Mouse (Mus musculus): ENCODE data around the gene Sdk1. TPM values are rescaled to one million over a fixed set of nuclear protein-coding genes. Genes with fewer than 3 reads are reported as not detected.
A peak's percentile ranks its signal among the peaks of the same experiment; 100 is the strongest.

Gene Sdk1
- polyA plus RNA-seq, 1 experiment from 2014 or later, result 1.9 TPM

DNA sequence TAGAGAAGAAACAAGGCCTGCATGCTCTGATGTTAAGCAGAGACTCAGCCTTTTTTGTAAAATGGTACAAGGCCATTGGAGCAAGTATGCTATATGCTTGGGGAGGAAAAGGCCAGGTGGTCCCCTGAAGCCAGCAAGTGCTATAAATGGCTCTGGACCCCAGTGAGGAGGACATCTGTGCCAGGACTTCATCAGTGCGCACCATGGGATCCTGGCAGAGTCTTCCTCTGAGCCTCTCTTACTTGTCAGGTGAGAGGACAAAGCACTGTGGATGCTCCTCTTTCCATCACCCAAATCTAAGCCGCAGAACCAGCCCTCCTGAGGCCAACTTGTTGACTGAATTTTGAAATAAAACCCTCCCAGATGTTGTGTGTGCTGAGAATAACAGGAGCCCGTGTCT is 839.8 kb downstream of the Sdk1 start:
- Histone ChIP-seq H3K27ac (no peak overlapping the region), H3K9ac (no peak overlapping the region), H3K9me3 (no peaks in the 10 kb centered on the region), H3K4me1 (no peaks in the 10 kb centered on the region), H3K4me3 (no peak overlapping the region), H3K27me3 (no peaks in the 10 kb centered on the region), H3K4me2 (no peak overlapping the region), H3K36me3 (no peaks in the 10 kb centered on the region)
- ATAC-seq (ENCODE audit: insufficient number of reproducible peaks, insufficient read depth, low FRiP score, low TSS enrichment, low read depth), result no peak
- 86% methylated on average over 3 of the region's 3 CpGs for WGBS

DNA sequence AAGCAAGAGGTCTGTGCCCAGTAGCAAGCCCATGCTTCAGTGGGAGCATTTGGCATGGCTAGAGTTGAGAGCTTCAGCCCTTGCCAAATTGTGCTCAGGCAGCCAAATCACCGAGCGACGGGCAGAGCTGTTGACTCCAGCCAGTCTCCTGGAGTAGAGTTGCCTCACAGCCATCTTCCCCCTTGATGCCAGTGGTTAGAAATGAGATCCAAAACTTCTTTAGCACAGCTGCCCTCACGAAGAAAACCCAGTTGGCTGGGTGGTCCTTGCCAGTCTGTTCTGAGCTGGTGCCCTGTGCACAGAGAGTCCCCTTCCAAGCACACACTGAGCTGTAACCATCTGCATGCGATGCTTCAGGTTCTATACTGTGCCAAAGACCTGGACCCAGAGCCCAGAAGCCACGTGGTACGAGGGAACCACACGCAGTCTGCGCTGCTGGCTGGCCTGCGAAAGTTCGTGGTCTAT is 855.1 kb downstream of the Sdk1 start:
- Histone ChIP-seq H3K4me1 (no peaks in the 10 kb centered on the region; the same call in 1 of the 2 replicates), H3K27ac (no peak overlapping the region), H3K9ac (no peak overlapping the region), H3K36me3 (no peaks in the 10 kb centered on the region), H3K27me3 (no peaks in the 10 kb centered on the region), H3K4me3 (no peak overlapping the region), H3K9me3 (no peaks in the 10 kb centered on the region), H3K4me2 (no peak overlapping the region)
- no peak for ATAC-seq (ENCODE audit: insufficient number of reproducible peaks, insufficient read depth, low FRiP score, low TSS enrichment, low read depth)
- 82% methylated on average over 11 of the region's 11 CpGs for WGBS

DNA sequence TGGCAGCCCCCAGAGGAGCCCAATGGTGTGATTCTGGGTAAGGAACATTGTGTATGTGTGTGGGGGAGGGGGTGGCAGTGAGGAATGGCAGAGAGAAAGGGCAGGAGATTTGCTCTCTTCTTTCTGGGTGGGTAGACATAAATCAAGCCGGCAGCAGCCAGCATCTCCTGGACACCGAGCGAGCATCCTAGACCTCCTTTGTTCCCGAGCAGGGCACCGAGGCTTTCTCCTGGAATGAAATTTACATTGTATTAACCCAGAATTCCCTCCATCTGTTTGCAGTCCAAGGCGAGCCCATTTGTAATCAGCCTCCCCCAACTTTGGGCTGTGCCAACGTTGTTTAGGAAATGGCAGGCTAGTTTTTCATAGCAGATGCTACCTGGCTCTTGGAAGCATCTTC is 858.9 kb downstream of the Sdk1 start:
- no peaks in the 10 kb centered on the region for H3K27me3 ChIP-seq
- no peak overlapping the region for H3K9ac ChIP-seq
- no peaks in the 10 kb centered on the region for H3K9me3 ChIP-seq
- H3K4me2 ChIP-seq, result no peak overlapping the region
- WGBS, result 81% methylated on average over 7 of the region's 7 CpGs
- no peaks in the 10 kb centered on the region; the same call in 1 of the 2 replicates for H3K4me1 ChIP-seq
- ATAC-seq (ENCODE audit: insufficient number of reproducible peaks, insufficient read depth, low FRiP score, low TSS enrichment, low read depth), result no peak
- H3K36me3 ChIP-seq, result no peaks in the 10 kb centered on the region
- H3K4me3 ChIP-seq, result no peak overlapping the region
- H3K27ac ChIP-seq, result no peak overlapping the region

DNA sequence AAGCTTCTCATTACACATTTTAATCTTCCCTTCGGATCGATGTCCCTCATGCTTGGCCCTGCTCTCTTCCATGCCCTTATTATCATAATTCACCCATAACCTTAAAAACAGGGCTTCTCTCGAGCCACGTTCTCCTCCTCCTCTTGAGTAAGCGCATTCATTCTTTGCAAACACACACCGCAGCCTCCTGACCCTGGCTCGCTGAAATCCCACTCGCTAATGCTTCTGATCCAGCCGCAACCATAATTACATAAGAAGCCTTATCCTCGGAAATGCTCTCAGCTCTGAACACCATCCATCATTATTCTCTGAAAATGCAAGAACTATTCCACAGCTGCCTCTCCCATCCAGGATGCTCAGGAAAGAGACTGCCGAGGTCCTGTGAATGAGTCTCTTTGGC is 866.1 kb downstream of the Sdk1 start:
- no peaks in the 10 kb centered on the region for H3K36me3 ChIP-seq
- no peaks in the 10 kb centered on the region for H3K27me3 ChIP-seq
- H3K9me3 ChIP-seq, result no peaks in the 10 kb centered on the region
- H3K4me3 ChIP-seq, result no peak overlapping the region
- no peak for ATAC-seq (ENCODE audit: insufficient number of reproducible peaks, insufficient read depth, low FRiP score, low TSS enrichment, low read depth)
- no peak overlapping the region for H3K9ac ChIP-seq
- H3K4me1 ChIP-seq, result no peaks in the 10 kb centered on the region
- H3K4me2 ChIP-seq, result no peak overlapping the region
- 73% methylated on average over 11 of the region's 11 CpGs for WGBS
- no peak overlapping the region for H3K27ac ChIP-seq

DNA sequence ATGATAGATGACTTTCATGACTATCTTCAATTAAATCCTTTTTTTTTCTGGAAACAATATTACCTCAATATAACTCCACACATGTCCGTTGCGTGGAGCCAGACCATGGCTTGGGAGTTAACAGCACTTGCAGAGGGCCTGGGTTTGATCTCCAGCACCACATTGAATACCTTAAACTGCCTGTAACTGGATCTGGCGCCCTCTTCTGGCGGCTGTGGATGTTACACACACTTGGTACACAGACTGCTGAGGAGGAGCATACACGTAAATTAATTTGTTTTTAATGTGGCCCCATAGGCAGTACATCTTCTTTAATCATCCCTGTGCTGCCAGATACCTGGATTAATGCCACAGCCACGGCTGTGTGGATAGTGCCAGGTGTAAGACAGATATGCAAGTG is 870.7 kb downstream of the Sdk1 start:
- Histone ChIP-seq H3K36me3 (no peaks in the 10 kb centered on the region), H3K27me3 (no peaks in the 10 kb centered on the region), H3K27ac (no peak overlapping the region), H3K9me3 (no peaks in the 10 kb centered on the region), H3K9ac (no peak overlapping the region), H3K4me2 (no peak overlapping the region), H3K4me3 (no peak overlapping the region), H3K4me1 (peaks cover 7% of the 10 kb centered on the region; the same call in 1 of the 2 replicates)
- ATAC-seq (ENCODE audit: insufficient number of reproducible peaks, insufficient read depth, low FRiP score, low TSS enrichment, low read depth), result no peak
- 89% methylated on average over 6 of the region's 6 CpGs for WGBS

DNA sequence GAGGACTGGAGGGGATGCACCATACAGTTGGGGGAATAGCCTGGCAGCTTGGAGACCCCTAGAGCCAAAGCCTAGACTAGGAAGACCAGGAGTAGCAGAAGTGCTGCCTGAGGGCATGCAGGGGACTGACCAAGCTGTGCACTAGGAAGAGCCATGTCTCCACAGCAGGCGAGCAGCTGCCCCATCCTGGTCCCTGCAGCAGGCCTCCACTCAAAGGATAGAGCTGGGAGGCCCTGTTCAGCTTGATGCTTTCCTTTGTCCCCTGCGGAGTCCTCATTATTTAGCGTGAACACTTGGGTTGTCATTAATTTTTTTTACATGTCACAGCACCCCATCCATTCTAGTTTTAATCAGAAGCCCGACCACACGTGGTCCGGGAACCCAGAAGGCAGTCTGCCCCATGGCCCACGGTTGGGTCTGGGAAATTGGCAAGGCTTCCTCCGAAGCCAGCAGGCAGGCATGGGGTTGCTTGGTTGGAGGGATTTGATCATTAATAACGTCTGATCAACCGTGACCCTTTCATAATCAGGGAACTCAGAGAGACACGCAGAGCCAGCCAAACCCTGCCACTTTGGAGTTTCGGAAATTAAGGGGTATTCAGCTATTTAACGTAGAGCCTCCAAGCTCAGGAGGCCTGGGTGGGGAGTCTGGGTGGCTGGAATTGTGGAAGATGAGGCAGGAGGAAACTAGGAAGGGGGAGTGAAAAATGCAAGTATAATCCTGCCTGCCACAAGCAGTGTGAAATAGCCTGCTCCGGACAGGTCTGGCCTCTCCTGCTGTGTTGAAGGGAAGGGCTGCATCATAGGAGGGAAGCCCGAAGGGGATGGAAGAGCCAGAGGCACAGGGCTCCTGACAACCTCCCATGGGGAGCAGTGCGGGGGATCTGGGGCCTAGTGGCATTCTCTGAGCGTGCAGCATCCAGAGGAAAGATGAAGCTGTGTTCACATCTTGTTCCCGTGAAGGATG is 872.2 kb downstream of the Sdk1 start:
- H3K9ac ChIP-seq, result no peak overlapping the region
- no peak overlapping the region for H3K27ac ChIP-seq
- ATAC-seq (ENCODE audit: insufficient number of reproducible peaks, insufficient read depth, low FRiP score, low TSS enrichment, low read depth), result no peak
- no peak overlapping the region for H3K4me3 ChIP-seq
- H3K9me3 ChIP-seq, result no peaks in the 10 kb centered on the region
- WGBS, result 32% methylated on average over 18 of the region's 18 CpGs
- no peaks in the 10 kb centered on the region for H3K27me3 ChIP-seq
- no peaks in the 10 kb centered on the region for H3K36me3 ChIP-seq
- no peak overlapping the region for H3K4me2 ChIP-seq
- peaks cover 7% of the 10 kb centered on the region; the same call in 1 of the 2 replicates for H3K4me1 ChIP-seq

DNA sequence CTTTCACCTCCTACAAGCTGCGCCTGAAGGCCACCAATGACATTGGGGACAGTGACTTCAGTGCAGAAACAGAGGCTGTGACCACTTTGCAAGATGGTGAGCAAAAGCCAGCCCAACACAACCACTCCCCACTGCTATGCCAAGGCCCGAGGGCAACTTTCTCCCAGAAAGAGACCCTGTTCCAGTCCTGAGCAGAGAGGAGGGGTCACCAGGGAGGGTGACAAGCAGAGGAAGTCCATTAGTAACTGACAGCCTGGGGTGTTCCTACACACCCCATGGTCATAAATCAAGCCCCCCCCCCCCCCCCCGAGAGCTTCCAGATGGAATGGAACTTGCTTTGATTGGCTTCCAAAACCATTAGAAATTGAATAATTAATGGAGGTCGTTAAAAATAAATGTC is 886.5 kb downstream of the Sdk1 start:
- Histone ChIP-seq H3K9me3 (no peaks in the 10 kb centered on the region), H3K27me3 (no peaks in the 10 kb centered on the region), H3K27ac (no peak overlapping the region), H3K4me1 (no peaks in the 10 kb centered on the region), H3K4me3 (no peak overlapping the region), H3K4me2 (no peak overlapping the region), H3K9ac (no peak overlapping the region), H3K36me3 (peaks cover 3% of the 10 kb centered on the region; the same call in 1 of the 2 replicates)
- 61% methylated on average over 4 of the region's 4 CpGs for WGBS
- no peak for ATAC-seq (ENCODE audit: insufficient number of reproducible peaks, insufficient read depth, low FRiP score, low TSS enrichment, low read depth)

DNA sequence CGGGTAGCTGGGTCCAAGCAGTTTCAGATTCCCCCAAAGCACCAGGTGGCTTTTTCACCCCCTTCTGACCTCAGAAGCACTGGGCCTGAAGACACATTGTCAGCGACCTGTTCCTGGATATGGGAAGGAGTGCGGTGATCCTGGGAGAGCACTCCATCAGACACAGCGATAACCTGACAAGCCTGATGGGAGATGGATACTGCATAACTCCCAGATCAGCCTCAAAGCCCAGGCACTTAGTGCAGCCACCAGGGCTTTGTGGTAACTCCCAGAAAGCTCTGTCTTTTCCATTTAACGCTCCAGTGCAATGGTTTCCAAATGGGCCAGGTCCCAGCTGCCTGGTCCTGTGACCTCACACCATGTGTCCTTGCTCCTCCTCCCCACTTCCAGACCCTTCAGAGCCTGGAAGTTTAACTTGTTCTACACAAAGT is 886.9 kb downstream of the Sdk1 start:
- peaks cover 3% of the 10 kb centered on the region; the same call in 1 of the 2 replicates for H3K36me3 ChIP-seq
- ATAC-seq (ENCODE audit: insufficient number of reproducible peaks, insufficient read depth, low FRiP score, low TSS enrichment, low read depth), result no peak
- WGBS, result 48% methylated on average over 5 of the region's 5 CpGs
- H3K27ac ChIP-seq, result no peak overlapping the region
- no peaks in the 10 kb centered on the region for H3K9me3 ChIP-seq
- H3K9ac ChIP-seq, result no peak overlapping the region
- no peaks in the 10 kb centered on the region for H3K27me3 ChIP-seq
- H3K4me2 ChIP-seq, result no peak overlapping the region
- H3K4me1 ChIP-seq, result no peaks in the 10 kb centered on the region
- H3K4me3 ChIP-seq, result no peak overlapping the region

DNA sequence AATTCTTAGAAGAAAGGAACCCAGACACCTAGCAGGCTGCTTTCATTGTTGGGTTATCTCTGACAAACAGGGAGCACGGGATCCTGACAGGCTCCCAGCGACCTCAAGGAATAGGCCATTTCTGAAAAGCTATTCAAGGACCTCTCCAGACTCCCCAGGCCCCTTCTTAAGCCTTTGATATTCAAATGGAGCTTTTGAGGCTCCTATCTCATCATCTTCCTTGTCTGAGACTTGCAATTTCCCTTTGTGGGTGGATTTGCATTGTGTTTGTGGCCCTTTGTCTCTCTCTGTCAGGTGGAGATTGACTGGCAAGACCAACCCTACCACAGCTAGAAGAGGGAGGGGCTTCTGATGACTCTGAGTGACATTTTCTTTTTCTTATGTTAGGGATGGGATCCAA is 888.7 kb downstream of the Sdk1 start:
- no peaks in the 10 kb centered on the region for H3K4me1 ChIP-seq
- H3K9me3 ChIP-seq, result no peaks in the 10 kb centered on the region
- H3K4me2 ChIP-seq, result no peak overlapping the region
- no peak for ATAC-seq (ENCODE audit: insufficient number of reproducible peaks, insufficient read depth, low FRiP score, low TSS enrichment, low read depth)
- no peak overlapping the region for H3K4me3 ChIP-seq
- WGBS, result 9% methylated on average over 2 of the region's 2 CpGs
- H3K36me3 ChIP-seq, result no peaks in the 10 kb centered on the region
- no peaks in the 10 kb centered on the region for H3K27me3 ChIP-seq
- H3K27ac ChIP-seq, result no peak overlapping the region
- H3K9ac ChIP-seq, result no peak overlapping the region

DNA sequence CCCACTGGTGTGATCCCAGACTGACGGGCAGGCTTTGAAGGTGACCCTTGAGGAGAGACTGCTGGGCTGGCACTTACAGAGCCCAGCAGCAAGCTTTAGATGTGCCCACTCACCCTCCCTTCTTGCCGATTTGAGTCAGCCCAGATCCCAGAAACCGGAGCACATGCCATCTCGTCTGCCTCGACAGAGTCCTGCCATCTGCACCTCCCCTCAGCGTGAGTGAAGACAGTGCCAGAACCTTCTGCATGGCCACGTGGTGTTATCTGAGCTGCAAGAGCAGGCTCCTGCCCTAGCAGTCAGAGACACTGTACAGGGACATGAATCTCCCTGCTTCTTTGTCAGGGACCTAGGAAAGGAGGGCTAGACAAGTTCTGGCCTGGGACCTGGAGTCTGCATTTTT is 898.7 kb downstream of the Sdk1 start:
- Histone ChIP-seq H3K4me2 (no peak overlapping the region), H3K4me3 (no peak overlapping the region), H3K36me3 (peaks cover 2% of the 10 kb centered on the region; the same call in 1 of the 2 replicates), H3K27me3 (no peaks in the 10 kb centered on the region), H3K27ac (no peak overlapping the region), H3K9ac (no peak overlapping the region), H3K9me3 (no peaks in the 10 kb centered on the region), H3K4me1 (no peaks in the 10 kb centered on the region)
- ATAC-seq (ENCODE audit: insufficient number of reproducible peaks, insufficient read depth, low FRiP score, low TSS enrichment, low read depth), result peak; percentile 48; the same call in 1 of the 2 replicates
- WGBS, result 63% methylated on average over 7 of the region's 7 CpGs

DNA sequence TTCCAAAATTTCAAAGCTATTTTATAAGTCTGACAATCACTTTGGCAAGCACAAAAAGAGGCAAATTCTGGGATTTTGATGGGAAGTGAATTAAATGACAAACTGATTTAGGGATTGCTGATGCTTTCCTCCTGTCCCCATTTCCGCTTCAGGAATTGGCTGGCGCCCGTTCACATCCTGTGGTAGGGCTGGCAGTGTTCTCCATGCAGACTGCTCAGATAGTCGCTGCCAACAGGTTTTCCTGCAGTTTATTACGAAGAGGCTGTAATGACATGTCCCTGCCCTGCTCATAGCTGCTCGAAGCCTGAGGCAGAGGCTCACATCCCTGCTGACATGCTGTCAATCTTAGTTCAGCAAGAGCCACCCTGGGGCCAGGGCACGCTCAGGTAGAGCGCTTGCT is 908.3 kb downstream of the Sdk1 start:
- ATAC-seq (ENCODE audit: insufficient number of reproducible peaks, insufficient read depth, low FRiP score, low TSS enrichment, low read depth), result no peak
- no peak overlapping the region for H3K9ac ChIP-seq
- 54% methylated on average over 8 of the region's 8 CpGs for WGBS
- no peaks in the 10 kb centered on the region for H3K27me3 ChIP-seq
- 0 out of 2 replicates have a peak, but pooled peaks cover 6% of the 10 kb centered on the region for H3K4me1 ChIP-seq
- no peak overlapping the region for H3K4me2 ChIP-seq
- no peaks in the 10 kb centered on the region for H3K9me3 ChIP-seq
- no peak overlapping the region for H3K4me3 ChIP-seq
- no peak overlapping the region for H3K27ac ChIP-seq
- peaks cover 16% of the 10 kb centered on the region for H3K36me3 ChIP-seq

DNA sequence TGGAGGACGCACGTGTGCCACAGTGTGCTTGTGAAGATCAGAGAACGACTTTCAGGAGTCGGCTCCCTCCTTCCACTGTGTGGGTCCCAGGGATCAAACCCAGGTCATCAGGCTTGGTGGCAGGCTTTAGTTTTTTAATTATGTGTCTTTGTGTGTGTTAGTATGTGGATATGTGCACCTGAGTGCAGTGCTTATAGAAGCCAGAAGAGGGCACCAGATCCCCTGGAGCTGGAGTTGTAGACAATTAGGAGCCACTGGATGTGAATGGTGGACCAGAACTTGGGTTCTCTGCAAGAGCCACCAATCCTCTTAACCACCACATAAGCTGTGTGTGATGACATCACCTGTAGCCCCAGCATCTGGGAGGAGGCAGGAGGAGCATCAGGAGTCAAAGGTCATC is 909.5 kb downstream of the Sdk1 start:
- WGBS, result 95% methylated on average over 4 of the region's 4 CpGs
- Histone ChIP-seq H3K27me3 (no peaks in the 10 kb centered on the region), H3K9me3 (no peaks in the 10 kb centered on the region), H3K36me3 (peaks cover 13% of the 10 kb centered on the region), H3K4me1 (0 out of 2 replicates have a peak, but pooled peaks cover 6% of the 10 kb centered on the region), H3K4me2 (no peak overlapping the region), H3K27ac (no peak overlapping the region), H3K4me3 (no peak overlapping the region), H3K9ac (no peak overlapping the region)
- ATAC-seq (ENCODE audit: insufficient number of reproducible peaks, insufficient read depth, low FRiP score, low TSS enrichment, low read depth), result no peak

Data from embryonic facial prominence, embryonic 13.5 days (tissue).